Mouse (Mus musculus) right cerebral cortex, postnatal 14 days (tissue): ENCODE measurements at regions not wholly inside any gene's neighbourhood (a gene's known extent, or its start where the extent isn't known, plus 50 kb on each side); places are given as distances from the start of the nearest gene placed in this dataset.

Experiments
- DNase-seq: peaks from one replicate; pipeline ENCODE4 v3.0.0; 2022

DNA sequence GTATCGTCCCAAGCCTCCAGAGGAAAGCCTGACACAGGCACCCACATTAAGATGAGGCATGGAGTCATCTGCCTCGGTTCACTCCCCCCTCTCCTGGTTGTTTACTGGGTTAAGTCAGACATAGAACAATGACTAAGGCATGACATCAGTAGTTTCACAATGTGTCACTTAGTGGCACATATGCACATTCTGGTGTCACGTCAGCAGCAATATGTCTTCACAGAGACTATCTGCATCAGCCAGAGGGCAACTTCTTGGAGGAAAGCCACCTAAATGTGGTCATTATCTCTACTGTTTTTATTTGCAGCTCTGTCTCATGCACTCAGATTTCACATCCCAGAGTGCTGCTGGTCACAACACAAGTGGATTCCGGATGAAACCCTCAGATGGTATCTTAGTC is 61.9 kb upstream of the Agap1 start:
- no peak for DNase-seq

DNA sequence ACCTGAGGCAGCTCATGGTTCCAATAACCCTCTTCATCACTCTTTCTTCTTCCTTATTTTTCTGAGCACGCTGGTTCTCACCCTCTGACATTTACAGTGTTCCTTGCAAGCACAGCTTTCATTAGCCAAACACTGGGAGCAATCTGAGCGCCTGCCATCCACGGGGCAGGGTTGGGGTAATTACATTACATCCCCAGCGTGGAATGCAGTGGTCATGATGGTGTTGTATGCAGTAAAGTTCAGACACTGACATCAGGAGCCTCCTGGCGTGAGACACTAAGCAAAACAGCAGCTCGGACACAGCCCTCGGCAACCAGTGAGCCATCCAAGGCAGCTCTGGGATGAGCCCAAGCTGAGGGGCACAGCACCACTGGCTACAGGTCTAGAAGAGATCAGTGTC is 60.1 kb upstream of the Agap1 start:
- no peak for DNase-seq

DNA sequence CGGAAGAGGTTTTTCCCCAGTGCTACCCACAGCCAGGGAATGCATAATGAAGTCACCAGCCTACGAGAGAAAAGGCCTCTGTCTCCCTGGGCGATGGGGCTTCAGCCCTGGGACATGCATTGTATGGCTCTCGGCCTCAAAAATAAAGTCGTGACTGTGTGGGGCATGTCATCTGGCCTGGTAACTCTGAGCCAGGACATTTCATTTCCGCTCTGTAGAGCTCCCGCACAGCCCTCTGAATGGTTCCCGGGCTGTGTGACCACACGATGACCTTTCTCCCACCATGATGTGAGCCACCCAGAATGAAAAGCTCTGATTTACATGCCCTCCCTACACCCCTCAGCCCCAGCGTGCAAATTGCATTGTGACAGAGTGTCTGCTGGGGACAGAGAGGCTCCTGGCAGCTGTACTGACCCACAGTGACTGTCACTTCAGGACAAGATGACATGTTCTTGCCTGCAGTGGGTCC is 53.8 kb upstream of the Agap1 start:
- DNase-seq: no peak

DNA sequence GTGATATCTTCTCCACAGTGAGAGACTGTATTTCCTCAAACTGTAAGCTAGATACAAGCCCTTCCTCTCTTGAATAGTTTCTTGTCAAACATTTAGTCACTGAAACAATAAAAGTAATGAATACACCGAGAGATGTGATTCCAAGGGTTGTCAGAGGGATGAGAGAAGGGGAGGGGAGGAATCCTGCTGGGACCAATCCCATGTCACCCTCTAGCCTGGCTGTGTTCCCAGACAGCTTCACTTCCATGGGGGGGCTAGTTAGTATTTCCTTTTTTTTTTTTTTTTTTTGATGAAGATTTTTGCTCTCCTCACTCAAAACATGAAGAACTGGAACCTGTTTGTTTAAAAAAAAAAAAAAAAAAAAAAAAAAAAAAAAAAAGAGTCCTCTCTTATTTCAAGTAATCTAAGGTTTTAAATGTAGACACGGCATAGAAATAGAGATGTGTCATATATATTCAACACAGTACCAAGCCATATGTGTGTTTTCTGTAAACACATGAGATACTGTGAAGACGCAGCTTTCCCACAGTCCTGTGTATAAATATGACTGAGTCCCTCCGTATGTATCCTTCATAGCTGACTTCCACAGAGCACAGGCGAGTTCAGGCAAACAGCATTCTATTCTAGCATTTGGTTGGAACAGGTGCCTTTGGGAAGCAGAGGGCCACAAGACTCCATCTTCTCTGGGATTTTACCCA is 51.9 kb upstream of the Agap1 start:
- DNase-seq: no peak

DNA sequence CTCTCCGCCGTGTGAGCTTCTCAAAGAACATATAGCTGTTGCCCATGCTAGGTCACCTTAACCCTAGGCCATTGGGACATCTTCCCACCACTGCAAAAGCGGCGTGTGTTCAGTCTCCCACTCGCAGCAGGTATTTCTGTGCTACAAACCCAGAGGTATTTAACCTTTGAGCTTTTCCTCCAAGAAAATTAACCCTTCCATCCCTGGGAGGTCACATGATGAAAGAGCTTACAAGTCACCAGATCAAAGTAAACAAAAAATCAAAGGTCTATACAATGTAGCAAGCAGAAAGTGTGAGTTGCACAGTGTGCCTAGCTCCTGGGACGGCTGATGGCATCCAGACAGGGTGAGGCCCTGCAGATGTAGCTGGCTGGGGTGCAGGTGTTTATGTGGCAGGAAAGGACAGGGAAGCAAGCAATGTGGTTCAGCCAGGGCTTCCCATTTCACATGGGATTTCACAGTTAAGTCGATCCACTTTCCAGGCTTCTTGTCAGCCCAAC is 51.0 kb upstream of the Agap1 start:
- DNase-seq: no peak
